Mouse (Mus musculus) layer of hippocampus, adult 9-11 months (tissue): Measurements from ENCODE around the gene Proser3.
A peak's percentile ranks its signal among the peaks of the same experiment; 100 is the strongest.
"Not testable (repeated sequence)": the region's sequence is repeated elsewhere in the genome, so short reads cannot be mapped to it uniquely, and the experiment has no call there.

Source experiments
- DNase-seq: peaks from one replicate; pipeline ENCODE4 v3.0.0; 2022

Gene Proser3

DNA sequence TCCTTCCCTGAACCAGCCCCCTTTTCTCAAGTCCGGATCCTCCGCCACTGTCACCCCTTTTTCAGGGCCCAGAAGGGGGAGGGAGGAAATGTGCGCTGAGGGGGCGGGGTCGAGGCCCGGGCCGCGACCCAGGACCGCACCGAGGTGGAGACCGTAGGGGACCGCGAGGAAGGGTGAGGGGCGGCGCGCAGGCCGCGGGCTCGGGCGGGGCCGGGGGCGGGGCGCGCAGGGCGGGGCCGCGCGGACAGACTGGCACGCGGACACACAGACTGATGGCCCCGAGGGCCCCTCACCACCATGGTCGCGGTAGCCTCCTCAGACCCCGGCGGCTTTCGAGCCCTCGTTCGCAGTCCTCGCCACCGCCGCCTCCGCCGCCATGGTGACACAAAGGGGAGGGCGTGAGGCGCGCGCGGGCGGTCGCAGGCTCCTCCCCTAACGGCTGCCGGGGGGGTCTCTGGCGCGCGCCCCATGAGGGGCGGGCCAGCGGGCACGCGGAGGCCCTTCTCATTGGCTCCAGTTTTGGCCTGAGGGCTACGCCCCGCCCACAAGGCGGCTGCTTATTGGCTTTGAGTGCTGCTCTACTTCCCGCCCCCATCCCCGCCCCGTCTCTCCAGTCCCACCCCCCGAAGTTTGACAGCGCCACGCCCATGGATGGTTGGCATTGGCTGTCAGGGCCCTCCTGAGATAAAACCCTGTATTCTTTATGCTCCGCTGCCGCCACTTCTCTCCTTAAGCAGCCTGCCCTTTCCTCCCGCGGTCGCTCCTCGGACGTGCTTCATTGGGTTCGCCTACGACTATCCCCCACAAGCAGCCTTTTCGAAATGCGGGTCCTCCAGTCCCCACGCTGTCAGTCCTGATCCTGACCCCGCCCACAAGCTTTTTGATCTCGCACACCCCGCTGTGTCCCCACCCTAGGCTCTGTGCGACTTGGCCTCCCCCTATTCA, 17.2 kb downstream of the Proser3 start, which contains the start of gene Arhgap33:
Gene Arhgap33, minus strand, starts transcription at position 428 of the 945 bp plus-strand sequence.
- peak; percentile 98 for DNase-seq

DNA sequence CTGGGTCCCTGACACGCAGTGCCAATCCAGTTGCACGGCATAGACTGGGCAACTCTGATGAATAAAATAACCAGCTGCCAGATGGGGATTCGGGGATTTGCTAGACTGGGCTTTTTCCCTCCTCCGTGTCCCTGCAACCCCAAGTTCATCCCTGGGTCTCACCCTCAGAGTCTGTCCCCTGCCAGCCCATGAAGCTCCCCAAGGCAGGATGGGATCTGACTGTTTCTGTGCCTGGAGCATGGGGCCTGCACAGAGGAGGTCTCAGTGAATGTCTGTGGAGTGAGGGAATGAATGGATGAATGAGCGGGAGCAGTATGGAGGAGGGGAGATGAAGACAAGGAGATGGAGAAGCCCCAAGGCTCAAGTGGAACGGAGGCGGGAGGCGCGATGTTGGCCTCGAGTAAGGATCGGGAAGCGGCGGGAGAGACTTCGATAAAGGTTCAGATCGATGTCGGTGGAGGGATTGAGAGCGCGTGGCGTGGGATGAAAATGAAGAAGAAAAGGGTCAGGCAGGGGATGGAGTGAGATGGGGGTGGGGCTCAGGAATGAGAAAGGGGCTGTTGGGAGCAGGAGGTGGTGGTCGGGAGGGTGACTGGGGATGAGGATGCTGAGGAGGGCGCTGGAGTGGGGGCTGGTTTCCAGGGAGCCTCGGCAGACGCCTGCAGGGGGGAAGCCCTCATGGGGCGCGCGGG, 18.0 kb downstream of the Proser3 start:
- no peak for DNase-seq

DNA sequence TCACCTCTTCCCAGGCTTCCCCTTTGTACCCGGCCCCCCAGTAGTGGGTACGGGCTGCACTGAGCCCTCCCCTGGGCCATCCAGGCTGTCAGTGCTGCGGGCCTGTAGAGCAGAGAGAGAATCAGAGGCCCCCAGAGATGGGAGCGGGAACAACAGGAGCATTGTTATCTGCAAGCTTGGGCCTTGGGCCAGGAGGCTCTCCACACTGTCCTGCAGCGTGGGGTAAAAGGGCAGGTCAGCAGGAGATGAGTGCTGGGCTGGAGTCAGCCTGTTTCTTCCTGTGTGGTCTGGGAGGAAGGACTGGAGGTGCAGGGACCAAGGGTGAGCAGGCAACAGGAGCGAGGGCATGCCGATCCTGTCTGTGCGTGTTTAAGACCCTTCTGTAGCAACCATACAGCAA, 19.2 kb downstream of the Proser3 start:
- peak; percentile 57 for DNase-seq

GRCm38 (mm10) chr7:30531291-30531815, 20.7 kb downstream of the Proser3 start:
- DNase-seq, result peak; percentile 57

DNA sequence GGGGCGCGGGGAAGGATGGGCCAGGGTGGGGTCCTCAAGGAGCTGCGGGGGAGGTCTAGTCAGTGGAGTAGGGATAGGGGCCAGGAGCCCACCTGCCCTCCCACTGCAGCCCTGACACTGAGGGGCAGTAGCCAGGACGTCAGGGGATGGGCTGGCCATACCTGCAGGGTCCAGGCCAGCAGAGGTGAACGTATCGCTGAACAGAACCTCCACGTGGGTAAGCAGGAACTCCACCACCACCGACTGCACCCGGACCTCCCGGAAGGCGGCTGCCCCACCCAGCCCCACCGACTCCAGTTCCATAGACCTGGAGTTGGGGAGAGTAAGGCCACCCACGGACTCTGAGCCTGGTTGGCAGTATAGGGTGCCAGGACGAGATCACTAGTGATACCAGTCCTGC, 25.1 kb downstream of the Proser3 start:
- no peak for DNase-seq

DNA sequence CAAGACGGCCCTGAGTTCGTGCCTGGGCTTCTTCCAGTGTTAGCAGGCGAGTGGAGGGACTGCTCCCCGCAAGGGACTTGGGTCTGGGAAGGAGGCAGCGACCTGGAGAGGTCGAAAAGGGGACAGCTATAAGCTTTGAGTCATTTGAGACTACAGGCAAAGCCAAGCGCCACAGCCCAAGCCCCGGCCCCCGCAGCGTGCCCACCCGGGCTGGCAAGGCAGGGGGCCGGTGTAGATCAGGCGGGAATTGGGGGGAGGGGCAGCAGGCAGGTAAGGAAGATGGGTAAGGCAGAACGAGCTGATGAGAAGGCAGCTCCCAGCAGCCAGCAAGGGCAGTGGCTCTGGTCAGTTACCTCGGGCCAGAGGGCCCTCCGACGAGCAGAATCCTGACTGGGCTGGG, 25.7 kb downstream of the Proser3 start:
- DNase-seq, result no peak

- DNase-seq, result no peak
Observed at GRCm38 (mm10) chr7:30525954-30526353, 26.1 kb downstream of the Proser3 start.

- no peak for DNase-seq
Observed at GRCm38 (mm10) chr7:30524487-30524886, 27.6 kb downstream of the Proser3 start.

GRCm38 (mm10) chr7:30522871-30523270, 29.2 kb downstream of the Proser3 start:
- DNase-seq, result no peak

- no peak for DNase-seq
Observed at GRCm38 (mm10) chr7:30520856-30521255, 31.2 kb downstream of the Proser3 start.

- DNase-seq, result no peak
Observed at GRCm38 (mm10) chr7:30520396-30520795, 31.7 kb downstream of the Proser3 start.

- no peak for DNase-seq
Observed at GRCm38 (mm10) chr7:30518325-30518724, 33.8 kb downstream of the Proser3 start.

DNA sequence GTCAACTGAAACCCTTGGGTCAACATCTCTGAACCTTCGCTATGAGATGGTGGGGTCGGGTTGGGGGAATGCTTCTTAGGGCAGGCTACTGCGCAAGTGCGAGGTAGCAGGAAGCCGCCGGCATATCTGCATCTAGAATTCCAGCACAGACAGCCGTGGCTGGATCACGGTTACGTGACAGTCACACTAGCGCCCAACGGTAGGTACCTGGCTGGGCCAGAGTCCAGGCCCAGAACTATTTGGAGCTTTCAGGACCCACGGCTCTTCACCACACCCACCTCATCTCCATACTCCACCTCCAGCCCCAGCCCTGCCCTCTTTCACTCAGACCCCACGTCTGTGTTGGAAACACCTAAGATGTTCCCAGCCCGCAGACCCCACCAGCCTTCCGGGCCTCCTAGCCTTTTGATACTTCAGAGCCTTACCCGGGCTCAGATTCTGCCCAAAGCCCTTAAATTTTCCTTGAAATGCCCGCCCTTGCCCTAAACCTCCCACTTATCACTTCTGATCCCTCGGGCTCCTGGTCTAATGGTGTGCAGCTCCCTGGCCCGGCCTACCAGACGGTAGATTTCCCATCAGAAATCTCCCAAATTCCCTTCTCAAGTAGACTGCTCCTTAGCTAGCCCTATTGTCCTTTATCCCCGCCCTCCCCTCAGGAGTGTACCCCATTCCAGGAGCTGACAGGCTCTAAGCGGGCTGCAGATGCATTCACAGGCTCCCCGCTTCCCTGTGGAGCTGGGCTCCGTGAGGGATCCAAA, 36.9 kb downstream of the Proser3 start:
- DNase-seq, result no peak

DNA sequence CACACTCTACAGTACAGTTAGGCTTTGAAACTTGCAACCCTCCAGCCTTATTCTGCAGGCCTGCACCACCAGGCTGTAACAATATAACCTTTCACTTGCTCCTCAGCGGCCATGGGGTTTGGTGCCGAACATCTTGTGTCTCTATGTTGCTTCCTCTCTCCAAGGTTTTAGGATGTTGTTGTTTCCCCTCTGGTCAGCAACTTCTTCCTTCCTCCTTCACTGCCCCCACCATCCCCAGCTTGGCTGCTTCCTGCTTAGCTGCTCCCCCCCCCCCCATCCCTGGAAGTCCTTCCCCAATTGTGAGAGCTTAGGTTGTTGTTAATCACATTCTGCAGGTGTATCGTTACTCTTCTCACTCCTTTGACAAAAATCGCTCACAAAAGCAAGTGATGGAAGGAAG, 44.0 kb downstream of the Proser3 start:
- no peak for DNase-seq

DNA sequence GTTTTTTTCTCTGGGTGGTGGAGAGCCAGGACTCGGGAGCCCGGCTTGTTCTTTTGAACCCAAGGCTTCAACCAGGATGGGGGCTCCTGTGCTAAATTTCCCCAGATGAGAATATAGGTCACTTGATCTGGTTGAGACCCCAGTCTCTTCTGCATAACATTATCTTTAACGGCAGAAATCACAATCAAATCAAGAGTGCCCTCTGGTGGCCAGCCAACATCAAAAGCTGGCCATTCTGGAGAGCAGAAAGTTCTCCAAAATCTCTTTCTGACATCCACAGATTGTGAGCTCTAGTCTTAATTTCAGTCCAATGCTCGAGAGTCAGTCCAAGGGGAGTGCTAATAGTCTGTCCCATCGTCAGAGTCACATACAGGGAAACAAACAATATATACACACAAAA, 50.9 kb downstream of the Proser3 start:
- DNase-seq, result not testable (repeated sequence)

GRCm38 (mm10) chr7:30495506-30496042, 56.5 kb downstream of the Proser3 start:
- not testable (repeated sequence) for DNase-seq

- DNase-seq, result no peak
Observed at GRCm38 (mm10) chr7:30493401-30493931, 58.6 kb downstream of the Proser3 start, which contains the start of gene Prodh2. TSS of gene Prodh2 (plus strand) at chr7:30493622.

DNA sequence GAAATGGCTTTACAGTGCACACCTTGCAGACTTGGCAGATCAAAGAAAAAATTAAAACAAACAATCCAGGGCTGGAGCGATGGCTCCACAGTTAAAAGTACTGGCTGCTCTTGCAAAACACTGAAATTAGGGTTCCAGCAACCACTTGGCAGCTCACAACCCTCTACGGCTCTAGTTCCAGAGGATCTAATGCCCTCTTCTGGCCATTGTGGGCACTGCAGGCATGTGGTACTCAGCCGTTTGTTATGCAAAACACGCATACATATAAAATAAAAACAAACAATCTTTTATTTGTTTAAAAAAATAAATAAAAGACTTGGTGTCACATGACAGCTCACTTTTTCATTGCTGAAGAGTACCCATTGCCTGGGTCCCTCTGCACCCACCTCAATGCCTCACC, 59.3 kb downstream of the Proser3 start:
- DNase-seq, result peak; percentile 59

GRCm38 (mm10) chr7:30490957-30491307, 61.2 kb downstream of the Proser3 start:
- no peak for DNase-seq

GRCm38 (mm10) chr7:30490251-30490956, 61.7 kb downstream of the Proser3 start:
- peak; percentile 65 for DNase-seq
